Mouse (Mus musculus): ENCODE measurements at regions not wholly inside any gene's neighbourhood (a gene's known extent, or its start where the extent isn't known, plus 50 kb on each side); places are given as distances from the start of the nearest gene placed in this dataset.

DNA sequence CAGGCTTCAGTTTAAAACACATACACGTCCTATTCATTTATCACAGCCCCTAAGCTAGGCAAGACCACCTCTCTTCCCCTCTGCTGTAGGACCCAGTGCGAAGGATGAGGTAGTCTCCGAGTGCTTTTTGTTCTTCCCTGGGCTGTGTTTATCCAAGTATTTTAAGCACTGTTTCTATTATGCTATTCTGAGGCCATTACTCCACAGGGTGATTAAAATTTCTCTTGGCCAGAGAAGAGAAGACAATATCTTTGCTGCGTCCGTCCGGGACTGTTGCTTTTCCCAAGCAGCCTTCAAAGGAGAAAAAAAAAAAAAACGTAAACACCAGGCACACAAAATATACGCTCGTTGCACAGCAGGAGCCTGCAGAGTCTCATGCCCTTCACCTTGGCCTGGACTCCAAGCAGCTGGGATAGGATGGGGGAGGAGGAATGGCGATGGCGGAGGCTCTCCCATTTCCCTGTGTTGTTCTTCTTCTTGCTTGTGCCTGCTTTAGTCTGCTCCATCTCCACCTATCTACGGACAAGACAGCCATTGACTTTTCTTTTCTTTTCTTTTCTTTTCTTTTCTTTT lies 83.1 kb upstream of the Tbx3 start:
- TF ChIP-seq CTCF (IDR thresholded peaks at IDR 0.05) (no peak), POLR2A (IDR thresholded peaks at IDR 0.05; ENCODE audit: insufficient read depth, low read depth, low read length) (no peak)

Measured in heart, adult 2 months (tissue).